Comparison of ENCODE assay signal across 8 mouse cellular contexts in the genomic region with DNA sequence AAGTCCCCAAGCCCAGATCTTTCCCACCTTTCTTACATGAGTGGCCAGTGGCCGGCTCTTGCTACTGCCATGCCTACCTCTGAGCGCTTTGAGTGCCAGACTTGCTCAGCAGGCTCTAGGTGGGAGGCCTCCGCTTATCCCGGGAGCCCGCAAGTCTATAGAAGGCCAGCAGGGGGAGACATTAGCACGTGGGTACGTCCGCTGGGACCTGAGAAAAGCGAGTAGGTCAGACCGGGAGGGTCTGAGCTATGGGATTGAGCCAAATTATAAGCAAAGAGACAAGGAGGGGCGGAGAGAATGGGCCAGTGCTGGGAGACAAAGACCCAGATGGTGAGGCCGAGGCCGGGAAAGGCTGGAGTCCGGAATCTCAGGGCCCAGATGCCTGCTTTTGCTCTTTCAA. TPM values are rescaled to one million over a fixed set of nuclear protein-coding genes. Genes with fewer than 3 reads are reported as not detected.
DNase-seq lines count a peak whose midpoint lies in the region; ATAC-seq and TF ChIP-seq lines count a peak whose summit lies in the region.

No protein-coding gene starts in this region.

- H3K36me3 ChIP-seq in hindbrain, postnatal 0 days (ENCODE audit: insufficient read depth, low read length) = no peaks in the 10 kb centered on the region

- DNase-seq in adipocyte (ENCODE audit: low spot score) = peak; percentile 82
- DNase-seq in gastrocnemius, adult 8-10 months (ENCODE audit: low spot score in 2 of 2) = peak; percentile 47 to 56
- DNase-seq in hindbrain, postnatal 0 days (ENCODE audit: low spot score) = peak; percentile 90
- peak; percentile 77 to 79 for DNase-seq in left cerebral cortex, adult 18-20 months (ENCODE audit: low spot score in 2 of 2)
- peak; percentile 86 to 89 for DNase-seq in lung, postnatal 4 days
- peak; percentile 81 to 86 for DNase-seq in right cerebral cortex, adult 2 months (ENCODE audit: low spot score in 2 of 2)
- peak; percentile 67 to 80 for DNase-seq in urinary bladder, postnatal 36 days (ENCODE audit: low spot score in 2 of 2)

- ATAC-seq in common myeloid progenitor, adult 5-6 weeks (replicated peaks; ENCODE audit: low read depth, poor library complexity, severe bottlenecking) = peak; percentile 67
- ATAC-seq in hindbrain, postnatal 0 days = peak; percentile 43

- 0 out of 2 replicates have a peak, but pooled peaks cover 4% of the 10 kb centered on the region for H3K4me1 ChIP-seq in hindbrain, postnatal 0 days (ENCODE audit: insufficient read depth, low read length)

- H3K4me3 ChIP-seq in hindbrain, postnatal 0 days (ENCODE audit: low read length) = no peak overlapping the region

- no peaks in the 10 kb centered on the region for H3K9me3 ChIP-seq in hindbrain, postnatal 0 days (ENCODE audit: low read length)

- TF ChIP-seq CTCF in hindbrain, postnatal 0 days (IDR thresholded peaks at IDR 0.05; ENCODE audit: low read depth) = peak; percentile 84

- H3K9ac ChIP-seq in hindbrain, postnatal 0 days (replicated peaks; ENCODE audit: low read length) = no peak overlapping the region

- H3K27me3 ChIP-seq in hindbrain, postnatal 0 days (ENCODE audit: insufficient read depth, low read length) = no peaks in the 10 kb centered on the region

- WGBS in hindbrain, postnatal 0 days = 34% methylated on average over 14 of the region's 14 CpGs

- peak overlapping the region; percentile 61 for H3K4me2 ChIP-seq in hindbrain, postnatal 0 days (ENCODE audit: low read depth, low read length)

- peak overlapping the region; percentile 62 for H3K27ac ChIP-seq in hindbrain, postnatal 0 days

RNA-seq across cellular contexts. Expression of a gene that starts 1.0 kb away (rescaled TPM):
- 3.0 and 3.1 TPM in 2 replicates for total RNA-seq in common myeloid progenitor, adult 5-6 weeks (2017)
- 1 to 10 TPM; 2.8 to 5.0 (median 4.0) TPM for total RNA-seq in gastrocnemius, adult 8-10 months (2022)
- total RNA-seq in hindbrain, postnatal 0 days (2014; rRNA removed) = 29.4 and 30.1 TPM in 2 replicates
- 15.1 and 15.3 TPM in 2 replicates for polyA plus RNA-seq in hindbrain, postnatal 0 days (2015; fragmentation: Nextera tagmentation; extraction: Ambion mirVana)
- total RNA-seq in left cerebral cortex, adult 18-20 months (2021) = 10 to 100 TPM; 22.2 to 22.9 TPM
